Mouse (Mus musculus) intestine, embryonic 16.5 days (tissue): ENCODE measurements around the gene Pik3r6. TPM values are rescaled to one million over a fixed set of nuclear protein-coding genes. Genes with fewer than 3 reads are reported as not detected.

ENCODE experiments used
- ATAC-seq: fragments of 200-750 bp; cut with Nextera tagmentation; 2 replicates; pipeline ENCODE4 v1.8.0; 2017; ENCODE audit warnings: moderate TSS enrichment, moderate library complexity
- H3K27ac ChIP-seq: fragments of 300-500 bp; sonication (generic); 2 replicates; pipeline ENCODE4 v1.5.1; 2014; ENCODE audit warnings: mild to moderate bottlenecking, low read length
- H3K27me3 ChIP-seq: fragments of 300-500 bp; sonication (generic); replicated peaks from 2 replicates; pipeline ENCODE4 v1.6.1; 2014; ENCODE audit warnings: low read length, control low read depth, mixed read lengths; ENCODE audit not compliant: control insufficient read depth, insufficient read depth
- H3K36me3 ChIP-seq: fragments of 300-500 bp; sonication (generic); 2 replicates; pipeline ENCODE4 v1.6.1; 2014; ENCODE audit warnings: low read length, control low read depth; ENCODE audit not compliant: control insufficient read depth, insufficient read depth
- H3K4me1 ChIP-seq: fragments of 300-500 bp; sonication (generic); 2 replicates; pipeline ENCODE4 v1.6.1; 2014; ENCODE audit warnings: low read length, control low read depth, mixed read lengths; ENCODE audit not compliant: control insufficient read depth, insufficient read depth
- H3K4me2 ChIP-seq: fragments of 300-500 bp; sonication (generic); 2 replicates; pipeline ENCODE4 v1.6.1; 2014; ENCODE audit warnings: low read depth, low read length, control low read depth
- H3K4me3 ChIP-seq: fragments of 300-500 bp; sonication (generic); 2 replicates; pipeline ENCODE4 v1.5.1; 2014; ENCODE audit warnings: mild to moderate bottlenecking, low read length
- H3K9ac ChIP-seq: fragments of 300-500 bp; sonication (generic); 2 replicates; pipeline ENCODE4 v1.6.1; 2014; ENCODE audit warnings: low read depth, low read length
- H3K9me3 ChIP-seq: fragments of 300-500 bp; sonication (generic); 2 replicates; pipeline ENCODE4 v1.6.1; 2016; ENCODE audit warnings: low read length, control low read depth; ENCODE audit not compliant: control insufficient read depth
- WGBS: fragments of 180-500 bp; shearing (Covaris S2); extraction: QIAGEN DNeasy Blood & Tissue Kit; methylation state at CpG from one replicate; pipeline ENCODE4 v1.1.7; 2014; 5-methylcytosine and 5-hydroxymethylcytosine counted together
- polyA plus RNA-seq: library from polyadenylated mRNA; unstranded; fragments of >200 nt; fragmentation: Nextera tagmentation; extraction: Ambion mirVana; gene quantifications from 2 replicates; pipeline ENCODE4 v1.2.1, GENCODE M21; 2015

Pik3r6 gene
- polyA plus RNA-seq, 1 experiment from 2014 or later, result 2.5 TPM

DNA sequence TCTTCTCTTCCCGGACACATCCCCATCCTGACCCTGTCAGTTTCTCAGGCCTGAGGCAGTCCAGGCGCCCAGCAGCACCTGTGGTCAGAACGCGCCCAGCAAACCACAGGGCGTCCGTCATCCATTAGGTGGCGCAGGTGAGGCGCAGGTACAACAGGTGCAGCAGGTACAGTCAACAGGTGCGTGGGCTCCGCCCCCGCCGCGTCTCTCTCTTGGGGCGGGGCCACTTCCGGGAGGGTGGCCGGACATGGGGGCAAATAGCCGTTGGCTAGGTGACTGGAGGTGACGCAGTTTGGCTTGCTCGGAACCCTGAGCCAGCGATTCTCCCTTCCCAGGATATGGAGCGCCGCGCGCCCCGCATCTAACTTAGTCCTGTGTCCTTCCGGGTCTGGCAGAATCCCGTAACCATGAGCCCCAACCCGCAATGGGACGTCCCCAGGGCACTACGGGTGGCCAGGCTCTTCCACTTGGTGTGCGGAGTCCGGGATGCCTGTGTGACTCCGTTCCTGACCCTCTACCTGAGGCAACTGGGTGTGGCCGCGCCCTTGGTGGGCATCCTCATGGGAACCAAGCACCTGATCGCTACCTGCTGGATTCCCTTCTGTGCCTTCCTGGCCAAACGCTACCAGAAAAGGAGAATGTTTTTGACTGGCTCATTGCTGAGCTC, 53.2 kb downstream of the Pik3r6 start, which contains the start of gene Mfsd6l:
Gene Mfsd6l (plus strand): TSS at position 269 of the 667 bp plus-strand sequence.
- WGBS, result 10% methylated on average over 37 of the region's 37 CpGs
- peak within 1 kb of the TSS; percentile 52 for H3K4me3 ChIP-seq
- H3K4me2 ChIP-seq, result peak within 1 kb of the TSS; percentile 48
- no peak within 1 kb of the TSS for H3K27ac ChIP-seq
- no peaks in the 10 kb centered on the region for H3K4me1 ChIP-seq
- H3K36me3 ChIP-seq, result no peaks in the 10 kb centered on the region
- no peaks in the 10 kb centered on the region for H3K9me3 ChIP-seq
- H3K27me3 ChIP-seq, result no peaks in the 10 kb centered on the region
- peak; percentile 92 for ATAC-seq
- peak within 1 kb of the TSS; percentile 74 for H3K9ac ChIP-seq

DNA sequence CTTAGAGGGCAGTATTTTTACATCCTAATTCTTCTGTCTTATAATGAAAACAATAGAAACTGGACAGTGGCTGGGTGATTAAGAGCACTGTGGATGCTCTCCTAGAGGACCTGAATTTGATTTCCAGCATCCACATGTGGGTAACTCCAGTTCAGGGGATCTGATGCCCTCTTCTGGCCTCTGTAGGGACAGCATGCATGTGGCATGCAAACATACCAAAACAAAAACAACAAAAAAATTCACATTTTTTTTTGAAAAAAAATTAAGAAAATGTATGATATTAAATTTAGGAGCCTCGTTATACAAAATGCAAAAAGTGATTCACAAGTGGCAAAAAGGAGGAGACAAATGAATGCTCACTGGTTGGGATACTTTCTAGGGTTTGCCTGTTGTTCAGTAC, 56.7 kb downstream of the Pik3r6 start:
- Histone ChIP-seq H3K4me3 (no peak overlapping the region), H3K27ac (no peak overlapping the region), H3K4me2 (no peak overlapping the region), H3K9ac (no peak overlapping the region), H3K4me1 (0 out of 2 replicates have a peak, but pooled peaks cover 2% of the 10 kb centered on the region), H3K36me3 (no peaks in the 10 kb centered on the region), H3K9me3 (no peaks in the 10 kb centered on the region), H3K27me3 (no peaks in the 10 kb centered on the region)
- 48% methylated on average over 1 of the region's 1 CpGs for WGBS
- no peak for ATAC-seq

DNA sequence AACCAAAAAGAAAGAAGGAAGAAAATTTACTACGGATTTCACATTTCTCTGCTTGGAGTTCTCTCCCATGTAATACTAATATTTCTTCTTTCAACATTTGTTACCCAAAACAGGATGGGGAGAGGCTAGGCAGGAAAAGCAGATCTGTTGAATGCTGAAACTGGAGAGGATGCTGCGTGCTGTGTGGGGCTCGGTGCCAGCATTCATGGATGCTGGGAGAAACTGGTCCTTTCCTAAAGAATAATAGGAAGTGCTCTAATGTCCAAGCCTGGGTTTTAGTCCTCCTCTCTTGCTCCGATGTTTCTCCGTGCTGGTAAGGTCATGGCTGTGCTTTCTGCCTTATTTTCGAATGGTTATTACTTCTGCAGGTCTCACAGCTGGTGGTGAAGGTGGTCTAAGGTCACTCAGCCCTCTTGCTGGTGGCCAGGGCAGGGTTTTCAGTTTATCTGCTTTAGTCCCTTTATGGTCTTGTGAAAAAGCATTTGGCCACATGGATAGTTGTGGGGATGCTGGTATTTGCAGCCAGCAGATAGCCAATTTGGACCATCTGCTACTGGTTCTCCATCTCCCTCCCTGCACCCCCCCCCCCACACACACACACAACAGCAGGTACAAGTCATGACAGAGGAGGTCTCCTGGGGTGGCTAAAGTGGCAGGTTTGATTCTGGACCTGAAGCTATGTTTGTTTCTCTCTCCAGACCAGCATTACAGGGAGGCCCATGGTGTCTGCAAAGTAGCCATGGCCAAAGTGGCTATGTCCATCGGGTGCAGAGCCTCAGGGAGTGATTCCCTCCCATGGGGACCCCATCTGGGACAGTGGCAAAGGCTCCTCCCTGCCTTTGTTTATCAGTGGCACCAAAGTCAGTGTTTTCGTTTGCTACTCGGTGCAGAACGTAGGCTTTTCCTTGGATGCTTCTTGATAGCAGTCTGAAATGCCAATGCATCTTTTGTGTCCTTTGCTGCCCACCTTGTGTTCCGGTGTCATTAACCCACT, 59.4 kb downstream of the Pik3r6 start:
- 79% methylated on average over 11 of the region's 11 CpGs for WGBS
- Histone ChIP-seq H3K9ac (no peak overlapping the region), H3K27me3 (no peaks in the 10 kb centered on the region), H3K4me3 (no peak overlapping the region), H3K27ac (no peak overlapping the region), H3K9me3 (no peaks in the 10 kb centered on the region), H3K4me1 (0 out of 2 replicates have a peak, but pooled peaks cover 2% of the 10 kb centered on the region), H3K4me2 (no peak overlapping the region), H3K36me3 (no peaks in the 10 kb centered on the region)
- ATAC-seq, result no peak

DNA sequence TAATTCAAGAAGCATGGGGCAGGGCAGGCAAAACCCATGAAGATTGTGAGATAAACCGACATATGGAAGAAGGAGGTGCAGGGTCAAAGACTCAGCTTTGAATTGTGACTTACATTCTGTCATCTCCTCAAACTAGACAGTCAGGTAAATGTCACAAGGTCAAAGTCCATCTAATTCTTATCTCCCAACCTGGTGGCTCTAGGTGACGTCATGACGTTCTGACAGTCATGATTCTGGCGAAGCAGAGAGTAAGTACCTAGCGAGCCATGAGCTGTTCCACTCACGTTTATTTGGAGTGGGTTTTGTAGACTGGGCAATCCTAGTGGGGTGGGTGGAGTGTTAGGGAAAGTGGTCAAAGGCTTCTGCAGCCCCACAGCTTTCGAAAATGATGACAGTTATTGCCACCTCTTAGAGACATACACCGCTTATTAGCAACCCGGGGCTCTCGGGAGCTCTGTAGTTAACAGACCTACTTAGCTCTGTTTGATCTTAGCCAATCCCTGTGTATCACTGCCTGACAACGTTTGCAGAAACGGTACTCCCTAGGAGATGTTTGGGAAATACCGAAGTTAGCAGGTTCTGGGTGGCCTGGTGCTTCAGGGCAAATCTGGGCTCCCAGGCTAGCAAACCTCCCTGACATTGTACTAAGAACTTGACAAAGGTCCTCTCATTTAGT, 61.7 kb downstream of the Pik3r6 start:
- peak; percentile 60 for ATAC-seq
- no peak overlapping the region for H3K4me2 ChIP-seq
- WGBS, result 58% methylated on average over 13 of the region's 13 CpGs

DNA sequence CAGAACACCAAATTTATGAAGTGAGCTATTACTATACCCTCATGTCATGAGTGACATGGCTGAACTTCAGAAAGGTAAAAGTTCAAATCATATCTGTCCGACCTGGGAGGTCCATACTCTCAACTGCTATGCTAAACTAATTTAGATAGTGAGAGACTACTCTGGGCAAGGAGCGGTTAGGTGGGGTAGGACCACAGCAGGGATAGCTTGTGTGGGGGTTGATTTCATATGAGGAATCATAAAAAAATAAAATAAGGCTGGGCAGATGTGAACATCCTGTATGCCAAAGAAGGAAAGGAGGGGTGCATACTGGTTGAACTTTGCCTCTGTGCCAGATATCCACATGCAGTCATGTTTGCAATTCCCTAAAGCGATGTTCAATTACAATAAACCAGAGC, 62.2 kb downstream of the Pik3r6 start:
- Histone ChIP-seq H3K9me3 (no peaks in the 10 kb centered on the region), H3K36me3 (no peaks in the 10 kb centered on the region), H3K4me3 (no peak overlapping the region), H3K4me1 (0 out of 2 replicates have a peak, but pooled peaks cover 2% of the 10 kb centered on the region), H3K27ac (peak overlapping the region; percentile 70; the same call in 1 of the 2 replicates), H3K9ac (no peak overlapping the region), H3K27me3 (no peaks in the 10 kb centered on the region), H3K4me2 (0 out of 2 replicates have a peak overlapping the region, but pooled peaks have one; percentile 13)
- peak; percentile 90 for ATAC-seq
- 56% methylated on average over 3 of the region's 3 CpGs for WGBS

More for the DNA sequence above, 61.7 kb downstream of the Pik3r6 start:
- Histone ChIP-seq H3K9me3 (no peaks in the 10 kb centered on the region), H3K27me3 (no peaks in the 10 kb centered on the region), H3K4me1 (0 out of 2 replicates have a peak, but pooled peaks cover 2% of the 10 kb centered on the region), H3K27ac (peak overlapping the region; percentile 70), H3K9ac (no peak overlapping the region), H3K4me3 (no peak overlapping the region), H3K36me3 (no peaks in the 10 kb centered on the region)

GRCm38 (mm10) chr11:68566447-68567059, 63.7 kb downstream of the Pik3r6 start:
- Histone ChIP-seq H3K9ac (0 out of 2 replicates have a peak overlapping the region, but pooled peaks have one; percentile 20), H3K9me3 (no peaks in the 10 kb centered on the region), H3K4me3 (peak overlapping the region; percentile 35), H3K36me3 (no peaks in the 10 kb centered on the region), H3K4me1 (peaks cover 8% of the 10 kb centered on the region), H3K4me2 (peak overlapping the region; percentile 75), H3K27ac (no peak overlapping the region), H3K27me3 (no peaks in the 10 kb centered on the region)
- ATAC-seq, result 0 out of 2 replicates have a peak, but pooled peaks have one; percentile 50
- 17% methylated on average over 17 of the region's 17 CpGs for WGBS

DNA sequence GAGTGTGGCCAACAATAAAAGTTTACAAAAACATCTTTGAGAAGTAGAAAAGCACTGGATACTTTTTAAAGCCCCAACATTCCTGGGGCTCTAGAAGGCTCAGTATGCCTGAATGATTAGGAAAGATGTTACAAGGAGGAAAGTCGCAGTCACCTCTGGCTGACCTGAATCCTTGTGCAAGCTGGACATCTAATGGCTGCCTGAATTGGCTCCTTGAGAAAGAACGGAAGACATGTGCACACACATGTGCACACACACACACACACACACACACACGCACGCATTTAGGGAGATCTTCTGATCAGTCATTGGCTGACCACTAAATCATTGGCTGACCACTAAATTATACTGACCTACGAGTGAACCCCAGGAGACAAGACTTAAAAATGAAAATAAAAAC, 68.0 kb downstream of the Pik3r6 start:
- Histone ChIP-seq H3K27ac (no peak overlapping the region), H3K4me2 (no peak overlapping the region), H3K9ac (no peak overlapping the region), H3K4me1 (peaks cover 6% of the 10 kb centered on the region), H3K9me3 (no peaks in the 10 kb centered on the region), H3K36me3 (no peaks in the 10 kb centered on the region), H3K4me3 (no peak overlapping the region), H3K27me3 (no peaks in the 10 kb centered on the region)
- 76% methylated on average over 5 of the region's 5 CpGs for WGBS
- no peak for ATAC-seq

DNA sequence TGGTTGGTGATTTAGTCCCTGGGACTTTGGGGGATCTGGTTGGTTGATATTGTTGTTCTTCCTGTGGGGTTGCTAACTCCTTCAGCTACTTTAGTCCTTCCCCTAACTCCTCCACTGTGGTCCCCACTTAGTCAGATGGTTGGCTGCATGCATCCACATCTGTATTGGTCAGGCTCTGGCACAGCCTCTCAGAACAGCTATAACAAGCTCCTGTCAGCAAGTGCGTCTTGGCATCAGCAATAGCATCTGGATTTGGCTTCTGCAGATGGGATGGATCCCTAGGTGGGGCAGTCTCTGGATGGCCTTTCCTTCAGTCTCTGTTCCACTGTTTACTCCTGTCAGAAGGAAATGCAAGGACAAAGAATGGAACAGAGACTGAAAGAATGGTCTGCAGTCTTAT, 74.3 kb downstream of the Pik3r6 start:
- Histone ChIP-seq H3K4me3 (no peak overlapping the region), H3K27ac (no peak overlapping the region), H3K4me2 (no peak overlapping the region), H3K4me1 (no peaks in the 10 kb centered on the region), H3K36me3 (no peaks in the 10 kb centered on the region), H3K27me3 (no peaks in the 10 kb centered on the region), H3K9me3 (no peaks in the 10 kb centered on the region), H3K9ac (no peak overlapping the region)
- ATAC-seq, result no peak
- 79% methylated on average over 1 of the region's 1 CpGs for WGBS
